Mouse (Mus musculus) stomach, embryonic 16.5 days (tissue): ENCODE results near the gene Hnrnpf. TPM values are rescaled to one million over a fixed set of nuclear protein-coding genes. Genes with fewer than 3 reads are reported as not detected.
A peak's percentile ranks its signal among the peaks of the same experiment; 100 is the strongest.

Experiments used
- ATAC-seq: fragments of 200-750 bp; cut with Nextera tagmentation; 2 replicates; pipeline ENCODE4 v1.8.0; 2017; ENCODE audit warnings: moderate number of reproducible peaks, moderate TSS enrichment; ENCODE audit not compliant: insufficient read depth, low FRiP score
- H3K27ac ChIP-seq: fragments of 300-500 bp; sonication (generic); 2 replicates; pipeline ENCODE4 v1.5.1; 2014; ENCODE audit warnings: low read length
- H3K27me3 ChIP-seq: fragments of 300-500 bp; sonication (generic); 2 replicates; pipeline ENCODE4 v1.6.1; 2014; ENCODE audit warnings: low read length, control low read depth, mixed read lengths; ENCODE audit not compliant: control insufficient read depth, insufficient read depth
- H3K36me3 ChIP-seq: fragments of 300-500 bp; sonication (generic); 2 replicates; pipeline ENCODE4 v1.6.1; 2014; ENCODE audit warnings: low read length; ENCODE audit not compliant: control insufficient read depth, insufficient read depth
- H3K4me1 ChIP-seq: fragments of 300-500 bp; sonication (generic); 2 replicates; pipeline ENCODE4 v1.6.1; 2014; ENCODE audit warnings: low read length, control low read depth, mixed read lengths; ENCODE audit not compliant: control insufficient read depth, insufficient read depth
- H3K4me2 ChIP-seq: fragments of 300-500 bp; sonication (generic); 2 replicates; pipeline ENCODE4 v1.6.1; 2014; ENCODE audit warnings: low read depth, low read length, mixed read lengths
- H3K4me3 ChIP-seq: fragments of 300-500 bp; sonication (generic); replicated peaks from 2 replicates; pipeline ENCODE4 v1.5.1; 2014; ENCODE audit warnings: mild to moderate bottlenecking, low read length
- H3K9ac ChIP-seq: fragments of 300-500 bp; sonication (generic); 2 replicates; pipeline ENCODE4 v1.6.1; 2014; ENCODE audit warnings: low read length
- H3K9me3 ChIP-seq: fragments of 300-500 bp; sonication (generic); replicated peaks from 2 replicates; pipeline ENCODE4 v1.6.1; 2016; ENCODE audit warnings: low read length, control low read depth; ENCODE audit not compliant: control insufficient read depth
- WGBS: fragments of 180-500 bp; shearing (Covaris S2); extraction: QIAGEN DNeasy Blood & Tissue Kit; methylation state at CpG from one replicate; pipeline ENCODE4 v1.1.7; 2014; 5-methylcytosine and 5-hydroxymethylcytosine counted together
- polyA plus RNA-seq: library from polyadenylated mRNA; unstranded; fragments of >200 nt; fragmentation: Nextera tagmentation; extraction: Ambion mirVana; gene quantifications from 2 replicates; pipeline ENCODE4 v1.2.1, GENCODE M21; 2015

Gene Hnrnpf
- polyA plus RNA-seq, 1 experiment from 2014 or later: 688 TPM

DNA sequence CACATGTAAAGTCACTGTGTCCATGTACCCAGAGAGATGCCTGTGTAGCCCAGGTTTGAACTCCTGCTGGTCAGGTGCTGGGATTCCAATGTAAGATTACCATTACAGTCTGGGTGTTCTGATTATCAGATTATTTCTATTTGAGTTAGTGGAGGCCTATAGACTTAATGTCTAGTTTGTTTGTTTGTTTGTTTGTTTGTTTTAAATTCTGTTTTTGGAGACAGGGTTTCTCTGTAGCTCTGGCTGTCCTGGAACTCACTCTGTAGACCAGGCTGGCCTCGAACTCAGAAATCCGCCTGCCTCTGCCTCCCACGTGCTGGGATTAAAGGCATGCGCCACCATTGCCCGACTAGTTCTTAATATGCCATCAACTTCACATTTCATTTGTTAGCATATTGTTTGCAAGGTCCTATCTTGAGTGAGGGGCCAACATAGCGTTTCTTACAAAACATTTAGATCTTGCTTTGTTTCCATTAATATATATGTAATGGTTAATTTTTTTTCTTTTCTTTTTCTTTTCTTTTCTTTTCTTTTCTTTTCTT lies 10.1 kb downstream of the Hnrnpf start:
- H3K9me3 ChIP-seq: no peaks in the 10 kb centered on the region
- no peak for ATAC-seq
- H3K27ac ChIP-seq: no peak overlapping the region
- no peak overlapping the region for H3K4me3 ChIP-seq
- H3K36me3 ChIP-seq: no peaks in the 10 kb centered on the region
- no peak overlapping the region for H3K4me2 ChIP-seq
- H3K9ac ChIP-seq: no peak overlapping the region
- H3K27me3 ChIP-seq: no peaks in the 10 kb centered on the region
- peaks cover 29% of the 10 kb centered on the region for H3K4me1 ChIP-seq
- WGBS: 77% methylated on average over 6 of the region's 6 CpGs

DNA sequence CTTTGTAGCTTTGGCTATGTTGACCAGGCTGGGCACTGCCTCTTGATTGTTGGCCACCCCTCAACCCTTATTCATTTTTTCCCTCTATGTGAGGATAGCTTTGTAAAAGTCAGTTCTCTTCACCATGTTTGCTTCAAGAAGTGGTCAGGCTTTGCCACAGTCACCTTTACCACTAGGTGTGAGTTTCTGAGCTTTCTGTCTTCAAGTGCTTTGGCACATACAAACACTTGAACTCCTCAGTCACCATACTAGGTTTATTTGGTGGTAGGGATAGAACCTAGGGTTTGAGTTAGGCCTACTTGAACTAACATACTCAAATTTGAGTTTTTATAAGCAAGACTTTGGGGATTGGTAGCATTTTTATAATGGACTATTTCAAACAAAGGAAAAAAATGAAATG lies 14.4 kb downstream of the Hnrnpf start:
- Histone ChIP-seq H3K27me3 (no peaks in the 10 kb centered on the region), H3K36me3 (0 out of 2 replicates have a peak, but pooled peaks cover 3% of the 10 kb centered on the region), H3K4me2 (no peak overlapping the region), H3K4me1 (peaks cover 36% of the 10 kb centered on the region), H3K9me3 (no peaks in the 10 kb centered on the region), H3K9ac (no peak overlapping the region), H3K27ac (no peak overlapping the region), H3K4me3 (no peak overlapping the region)
- no peak for ATAC-seq

DNA sequence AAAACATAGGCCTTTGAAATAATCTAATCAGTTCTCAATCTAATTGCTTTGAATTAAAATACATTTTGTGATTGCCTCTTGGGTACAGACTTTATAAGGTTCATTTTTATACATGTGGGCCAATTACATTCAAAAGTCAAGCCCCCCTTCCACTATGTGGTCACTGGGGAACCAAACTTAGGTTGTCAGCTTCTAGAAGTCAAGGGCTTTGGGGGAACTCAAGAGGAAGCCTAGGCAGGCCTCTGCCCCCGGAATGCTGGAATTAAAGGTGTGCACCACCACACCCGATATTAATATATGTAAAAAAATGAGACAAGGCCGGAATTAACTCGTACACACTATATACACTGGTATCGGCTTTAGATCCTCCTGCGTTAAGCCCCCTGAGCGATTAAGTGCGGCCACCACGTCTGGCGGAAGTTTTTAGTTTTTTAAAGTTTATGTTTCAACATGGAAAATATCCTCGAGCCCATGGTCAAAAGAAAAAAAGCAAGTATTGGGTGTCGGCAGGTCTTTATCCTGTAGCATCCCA lies 16.1 kb downstream of the Hnrnpf start:
- Histone ChIP-seq H3K27me3 (no peaks in the 10 kb centered on the region), H3K27ac (peak overlapping the region; percentile 99), H3K36me3 (0 out of 2 replicates have a peak, but pooled peaks cover 3% of the 10 kb centered on the region), H3K4me2 (peak overlapping the region; percentile 92), H3K4me1 (peaks cover 32% of the 10 kb centered on the region), H3K9me3 (no peaks in the 10 kb centered on the region), H3K4me3 (peak overlapping the region; percentile 83), H3K9ac (peak overlapping the region; percentile 90)
- ATAC-seq: no peak
- WGBS: 2% methylated on average over 12 of the region's 12 CpGs

DNA sequence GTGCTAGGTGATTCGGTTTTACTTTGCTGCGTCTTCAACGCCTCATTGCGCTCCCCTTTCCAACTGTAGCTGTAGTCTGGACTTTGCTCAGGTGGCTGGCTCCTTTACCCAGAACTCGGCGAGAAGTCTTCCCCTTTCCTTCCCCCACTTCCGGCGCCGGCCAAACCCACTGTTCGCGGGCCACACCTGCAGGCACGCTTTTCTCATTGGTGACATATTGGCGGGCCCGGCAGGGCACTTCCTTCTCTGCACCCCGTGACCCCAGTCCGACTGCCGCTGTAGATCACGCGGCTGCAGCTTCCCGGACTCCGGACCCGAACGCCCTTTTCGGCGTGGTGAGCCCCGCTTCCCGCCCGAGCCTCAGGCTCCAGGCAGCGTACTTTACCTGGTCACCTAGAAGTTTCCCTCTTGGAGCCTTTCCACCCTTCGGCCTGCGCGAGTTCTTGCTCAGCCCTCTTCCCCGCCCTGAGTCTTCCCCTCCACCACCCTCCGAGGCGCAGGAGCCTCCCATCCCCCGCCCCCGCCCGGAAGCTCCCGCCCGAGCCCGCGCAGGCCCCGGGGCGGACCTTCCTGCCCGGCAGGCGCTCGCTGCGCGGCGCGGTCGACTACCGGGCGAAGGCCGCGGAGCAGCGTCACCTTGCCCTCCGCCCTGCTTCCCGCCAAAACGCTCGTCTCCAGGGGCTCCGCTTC lies 16.8 kb downstream of the Hnrnpf start:
- whole genome bisulfite sequencing: under 1% methylated on average over 62 of the region's 62 CpGs

DNA sequence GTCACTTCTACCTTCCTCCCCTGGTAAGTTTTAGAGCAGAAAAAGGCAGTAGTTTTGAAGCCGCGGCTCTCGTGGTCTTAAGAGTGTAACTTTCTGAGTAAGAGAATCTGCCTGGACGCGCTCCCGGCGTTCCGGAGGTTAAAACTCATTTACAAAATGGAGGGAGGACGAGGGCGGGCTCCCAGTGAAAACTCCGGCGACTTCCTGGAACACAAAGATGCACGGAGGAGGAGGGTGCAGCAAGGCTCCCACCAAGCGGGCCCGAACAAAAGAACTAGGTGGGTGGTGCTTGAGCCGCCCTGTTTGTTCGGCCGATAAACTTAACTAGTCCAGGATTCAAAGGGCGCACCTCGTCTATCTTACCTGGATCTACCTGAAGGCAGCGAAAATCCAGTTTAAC lies 17.5 kb downstream of the Hnrnpf start:
- WGBS: under 1% methylated on average over 21 of the region's 21 CpGs
- peak; percentile 79 for ATAC-seq
- Histone ChIP-seq H3K4me3 (peak overlapping the region; percentile 83), H3K4me1 (peaks cover 32% of the 10 kb centered on the region), H3K36me3 (peaks cover 8% of the 10 kb centered on the region; the same call in 1 of the 2 replicates), H3K27me3 (no peaks in the 10 kb centered on the region), H3K9me3 (no peaks in the 10 kb centered on the region), H3K27ac (peak overlapping the region; percentile 99), H3K4me2 (peak overlapping the region; percentile 92), H3K9ac (peak overlapping the region; percentile 90)

More for the DNA sequence above, 16.8 kb downstream of the Hnrnpf start:
- Histone ChIP-seq H3K4me3 (peak overlapping the region; percentile 83), H3K27ac (peak overlapping the region; percentile 99), H3K4me1 (peaks cover 32% of the 10 kb centered on the region), H3K9me3 (no peaks in the 10 kb centered on the region), H3K36me3 (peaks cover 5% of the 10 kb centered on the region; the same call in 1 of the 2 replicates), H3K27me3 (no peaks in the 10 kb centered on the region), H3K9ac (peak overlapping the region; percentile 90), H3K4me2 (peak overlapping the region; percentile 92)
- ATAC-seq: peak; percentile 95

DNA sequence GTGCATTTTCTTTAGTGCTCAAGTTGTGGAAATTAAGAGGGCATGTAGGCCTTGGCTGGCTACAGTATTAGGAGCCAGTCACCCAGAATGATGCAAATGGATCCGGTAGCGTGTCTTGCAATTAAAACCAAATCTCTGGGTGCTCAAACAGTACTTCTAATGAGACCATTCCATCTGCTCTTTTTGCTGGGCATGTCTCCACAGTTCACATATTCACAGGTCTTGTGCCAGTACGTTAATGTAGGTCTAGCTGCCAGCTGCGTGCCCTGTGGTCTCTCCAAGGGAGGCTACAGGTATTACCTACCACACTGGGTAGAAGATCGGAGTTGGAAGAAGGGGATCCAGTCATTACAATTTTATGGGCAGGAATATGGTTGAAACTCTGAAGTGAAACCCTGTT lies 17.9 kb downstream of the Hnrnpf start:
- Histone ChIP-seq H3K9me3 (no peaks in the 10 kb centered on the region), H3K36me3 (peaks cover 8% of the 10 kb centered on the region; the same call in 1 of the 2 replicates), H3K27me3 (no peaks in the 10 kb centered on the region), H3K4me2 (peak overlapping the region; percentile 92), H3K4me3 (peak overlapping the region; percentile 83), H3K27ac (peak overlapping the region; percentile 99), H3K4me1 (peaks cover 32% of the 10 kb centered on the region), H3K9ac (peak overlapping the region; percentile 90)
- ATAC-seq: no peak
- WGBS: 14% methylated on average over 5 of the region's 5 CpGs

DNA sequence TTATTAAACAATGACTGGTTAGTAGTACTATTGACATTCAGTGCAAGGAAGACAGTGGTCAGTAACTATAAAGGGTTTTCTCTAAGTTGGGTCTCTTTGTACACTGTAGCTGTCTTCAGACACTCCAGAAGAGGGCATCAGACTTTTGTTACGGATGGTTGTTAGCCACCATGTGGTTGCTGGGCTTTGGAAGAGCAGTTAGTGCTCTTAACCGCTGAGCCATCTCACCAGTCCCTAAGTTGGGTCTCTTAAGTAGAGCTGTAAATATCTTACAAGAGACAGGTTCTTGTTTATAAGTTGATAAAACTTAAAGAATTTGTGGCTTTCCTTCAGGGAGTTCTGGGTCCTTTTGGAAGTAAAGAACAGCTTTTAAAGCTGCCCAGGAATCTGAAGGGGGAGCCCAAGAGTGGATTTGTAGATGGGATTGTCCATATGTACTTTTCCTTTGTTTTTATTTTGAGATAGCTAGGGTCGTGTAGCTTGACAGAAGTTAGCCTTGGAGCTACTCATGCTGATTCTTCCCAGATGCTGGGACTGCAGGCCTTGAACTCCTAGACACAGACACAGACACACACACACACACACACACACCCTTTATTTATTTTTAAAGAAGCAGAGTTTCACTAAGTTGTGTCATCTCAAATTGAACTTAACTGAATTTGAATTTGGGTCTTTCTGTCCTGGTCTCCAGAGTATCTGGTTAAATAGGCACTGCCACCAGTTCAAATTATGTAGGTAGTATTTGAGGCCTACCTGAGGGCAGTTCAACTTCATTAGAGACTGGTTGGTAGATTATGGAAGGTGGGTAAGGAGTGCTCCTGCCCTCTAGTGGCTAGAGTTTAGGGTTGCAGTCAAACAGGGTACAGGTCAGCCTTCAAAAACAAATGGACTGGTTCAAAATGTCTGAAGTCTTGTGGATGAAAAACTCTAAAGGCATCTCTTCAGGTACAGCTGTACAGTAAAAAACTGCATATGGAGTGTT lies 20.8 kb downstream of the Hnrnpf start:
- H3K9me3 ChIP-seq: no peaks in the 10 kb centered on the region
- no peak overlapping the region for H3K4me3 ChIP-seq
- H3K4me1 ChIP-seq: peaks cover 17% of the 10 kb centered on the region
- 38% methylated on average over 3 of the region's 3 CpGs for WGBS
- no peak overlapping the region for H3K4me2 ChIP-seq
- no peak overlapping the region for H3K9ac ChIP-seq
- H3K27ac ChIP-seq: no peak overlapping the region
- peaks cover 14% of the 10 kb centered on the region for H3K36me3 ChIP-seq
- ATAC-seq: no peak
- H3K27me3 ChIP-seq: no peaks in the 10 kb centered on the region

DNA sequence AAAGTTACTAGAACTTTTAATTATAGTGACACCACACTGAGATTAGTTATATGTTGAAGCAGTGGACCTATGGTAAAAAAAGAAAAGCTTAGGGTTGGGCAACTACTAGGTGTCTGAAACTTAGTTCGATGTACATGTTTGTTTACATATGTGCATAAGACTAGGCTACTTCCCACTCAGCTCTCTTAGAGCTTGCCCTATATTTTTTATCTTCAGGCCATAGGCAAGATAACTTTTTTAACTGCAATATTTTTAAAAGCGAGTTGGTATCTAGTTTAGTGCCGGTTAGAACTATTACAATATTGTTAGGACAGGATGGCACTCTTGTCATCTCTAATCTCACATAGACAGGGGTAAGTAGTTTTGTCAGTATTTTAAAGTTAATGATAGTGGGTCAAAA lies 21.9 kb downstream of the Hnrnpf start:
- H3K4me1 ChIP-seq: peaks cover 11% of the 10 kb centered on the region; the same call in 1 of the 2 replicates
- no peak overlapping the region for H3K4me3 ChIP-seq
- no peak overlapping the region for H3K27ac ChIP-seq
- no peaks in the 10 kb centered on the region for H3K27me3 ChIP-seq
- no peak for ATAC-seq
- H3K9me3 ChIP-seq: no peaks in the 10 kb centered on the region
- no peak overlapping the region for H3K4me2 ChIP-seq
- H3K36me3 ChIP-seq: peaks cover 19% of the 10 kb centered on the region
- no peak overlapping the region for H3K9ac ChIP-seq
- 82% methylated on average over 3 of the region's 3 CpGs for WGBS
